Comparison of ENCODE assay signal across 10 mouse cellular contexts in genomic region chr7:30278911-30279310, GRCm38 (mm10). TPM values are rescaled to one million over a fixed set of nuclear protein-coding genes. Genes with fewer than 3 reads are reported as not detected.
DNase-seq lines count a peak whose midpoint lies in the region; ATAC-seq and TF ChIP-seq lines count a peak whose summit lies in the region.
"Had no signal": no experiment of that assay in that cellular context is flagged by ENCODE, and none has a peak within 500 bp of the region (broad histone marks: within the 10 kb centered on the region; RNA-seq: fewer than 3 reads in every experiment).

No protein-coding gene starts in this region.

- H3K4me3 ChIP-seq in heart, embryonic 15.5 days: 0 out of 2 replicates have a peak overlapping the region, but pooled peaks have one; percentile 96
- peak overlapping the region; percentile 92; the same call in 1 of the 2 replicates for H3K4me3 ChIP-seq in stomach, embryonic 15.5 days (replicated peaks)
- no peak overlapping the region for H3K4me3 ChIP-seq in stomach, postnatal 0 days (ENCODE audit: low read depth, low read length)
- H3K4me3 ChIP-seq in hindbrain, embryonic 15.5 days: peak overlapping the region; percentile 54; the same call in 1 of the 2 replicates
- 0 out of 2 replicates have a peak overlapping the region, but pooled peaks have one; percentile 75 for H3K4me3 ChIP-seq in neural tube, embryonic 15.5 days (replicated peaks)

- H3K27me3 ChIP-seq in heart, embryonic 15.5 days: no peaks in the 10 kb centered on the region
- no peaks in the 10 kb centered on the region for H3K27me3 ChIP-seq in stomach, embryonic 15.5 days (replicated peaks)
- no peaks in the 10 kb centered on the region for H3K27me3 ChIP-seq in stomach, postnatal 0 days (ENCODE audit: control insufficient read depth, insufficient read depth, low read length)
- no peaks in the 10 kb centered on the region for H3K27me3 ChIP-seq in hindbrain, embryonic 15.5 days
- H3K27me3 ChIP-seq in neural tube, embryonic 15.5 days (replicated peaks): no peaks in the 10 kb centered on the region
- H3K27me3 ChIP-seq: Patski had no signal

- peak overlapping the region; percentile 93; the same call in 1 of the 2 replicates for H3K4me2 ChIP-seq in heart, embryonic 15.5 days
- peak overlapping the region; percentile 94; the same call in 1 of the 2 replicates for H3K4me2 ChIP-seq in stomach, embryonic 15.5 days
- no peak overlapping the region for H3K4me2 ChIP-seq in stomach, postnatal 0 days (replicated peaks; ENCODE audit: low read depth)
- H3K4me2 ChIP-seq in hindbrain, embryonic 15.5 days: 0 out of 2 replicates have a peak overlapping the region, but pooled peaks have one; percentile 89
- H3K4me2 ChIP-seq in neural tube, embryonic 15.5 days: no peak overlapping the region

- no peak for TF ChIP-seq CTCF in stomach, postnatal 0 days (IDR thresholded peaks at IDR 0.05; ENCODE audit: low read depth)

- no peak for ATAC-seq in heart, embryonic 15.5 days (replicated peaks; ENCODE audit: insufficient number of reproducible peaks, insufficient read depth, low FRiP score, low read depth)
- ATAC-seq in stomach, embryonic 15.5 days (ENCODE audit: insufficient read depth, low FRiP score, low read depth): no peak
- ATAC-seq in stomach, postnatal 0 days (ENCODE audit: low FRiP score, low TSS enrichment): no peak
- no peak for ATAC-seq in hindbrain, embryonic 15.5 days (ENCODE audit: low FRiP score, low read depth)
- ATAC-seq in neural tube, embryonic 15.5 days (ENCODE audit: low FRiP score): no peak

- no peaks in the 10 kb centered on the region for H3K9me3 ChIP-seq in heart, embryonic 15.5 days (replicated peaks)
- no peaks in the 10 kb centered on the region for H3K9me3 ChIP-seq in stomach, embryonic 15.5 days
- H3K9me3 ChIP-seq in stomach, postnatal 0 days (ENCODE audit: control insufficient read depth, low read length): no peaks in the 10 kb centered on the region
- no peaks in the 10 kb centered on the region for H3K9me3 ChIP-seq in hindbrain, embryonic 15.5 days
- H3K9me3 ChIP-seq in neural tube, embryonic 15.5 days (replicated peaks): no peaks in the 10 kb centered on the region

- H3K4me1 ChIP-seq in heart, embryonic 15.5 days (replicated peaks): peaks cover 24% of the 10 kb centered on the region
- peaks cover 3% of the 10 kb centered on the region; the same call in 1 of the 2 replicates for H3K4me1 ChIP-seq in stomach, embryonic 15.5 days
- H3K4me1 ChIP-seq in stomach, postnatal 0 days (replicated peaks; ENCODE audit: control insufficient read depth, insufficient read depth): no peaks in the 10 kb centered on the region
- H3K4me1 ChIP-seq in hindbrain, embryonic 15.5 days (replicated peaks): peaks cover 14% of the 10 kb centered on the region
- H3K4me1 ChIP-seq in neural tube, embryonic 15.5 days: peaks cover 16% of the 10 kb centered on the region

- no peak overlapping the region for H3K27ac ChIP-seq in heart, embryonic 15.5 days
- H3K27ac ChIP-seq in stomach, embryonic 15.5 days: no peak overlapping the region
- no peak overlapping the region for H3K27ac ChIP-seq in stomach, postnatal 0 days (replicated peaks)
- no peak overlapping the region for H3K27ac ChIP-seq in hindbrain, embryonic 15.5 days (replicated peaks)
- H3K27ac ChIP-seq in neural tube, embryonic 15.5 days (replicated peaks): no peak overlapping the region

- TF ChIP-seq EP300 in stomach, postnatal 0 days (optimal IDR thresholded peaks at IDR 0.05): no peak

- WGBS in heart, embryonic 15.5 days: 53% methylated on average over 2 of the region's 2 CpGs
- 51% methylated on average over 2 of the region's 2 CpGs for WGBS in stomach, embryonic 15.5 days
- WGBS in stomach, postnatal 0 days: 32% methylated on average over 2 of the region's 2 CpGs
- 57% methylated on average over 2 of the region's 2 CpGs for WGBS in hindbrain, embryonic 15.5 days
- WGBS in neural tube, embryonic 15.5 days: 52% methylated on average over 2 of the region's 2 CpGs

- no peaks in the 10 kb centered on the region for H3K36me3 ChIP-seq in heart, embryonic 15.5 days
- H3K36me3 ChIP-seq in stomach, embryonic 15.5 days: no peaks in the 10 kb centered on the region
- no peaks in the 10 kb centered on the region for H3K36me3 ChIP-seq in stomach, postnatal 0 days (ENCODE audit: control insufficient read depth, insufficient read depth, low read length)
- no peaks in the 10 kb centered on the region for H3K36me3 ChIP-seq in hindbrain, embryonic 15.5 days
- no peaks in the 10 kb centered on the region for H3K36me3 ChIP-seq in neural tube, embryonic 15.5 days

- no peak for DNase-seq in heart, adult 18-20 months
- no peak for DNase-seq in stomach, postnatal 0 days (ENCODE audit: low spot score)
- DNase-seq in cerebellum, postnatal 14 days: no peak
- DNase-seq in layer of hippocampus, postnatal 14 days (ENCODE audit: low spot score in 2 of 2): no peak
- DNase-seq: cerebellum, adult 2 months had no signal

- H3K9ac ChIP-seq in heart, embryonic 15.5 days: no peak overlapping the region
- H3K9ac ChIP-seq in stomach, embryonic 15.5 days: no peak overlapping the region
- no peak overlapping the region for H3K9ac ChIP-seq in stomach, postnatal 0 days (ENCODE audit: low read length)
- H3K9ac ChIP-seq in hindbrain, embryonic 15.5 days: no peak overlapping the region
- no peak overlapping the region for H3K9ac ChIP-seq in neural tube, embryonic 15.5 days (replicated peaks)

RNA-seq across cellular contexts. Expression of gene Thap8, which starts 1.0 kb away (rescaled TPM):
- polyA plus RNA-seq in heart, embryonic 15.5 days (2015; fragmentation: Nextera tagmentation; extraction: Ambion mirVana): 0.42 and 0.61 TPM in 2 replicates
- total RNA-seq in heart, adult 18-20 months (2021): not detected
- polyA plus RNA-seq in stomach, embryonic 15.5 days (2015; fragmentation: Nextera tagmentation; extraction: Ambion mirVana): 0.62 and 0.65 TPM in 2 replicates
- polyA plus RNA-seq in stomach, postnatal 0 days (2015; fragmentation: Nextera tagmentation; extraction: Ambion mirVana): 0.38 and 0.44 TPM in 2 replicates
- 0.52 and 0.88 TPM in 2 replicates for polyA plus RNA-seq in hindbrain, embryonic 15.5 days (2015; fragmentation: Nextera tagmentation; extraction: Ambion mirVana)
- 0.86 and 0.93 TPM in 2 replicates for polyA plus RNA-seq in neural tube, embryonic 15.5 days (2015; fragmentation: Nextera tagmentation; extraction: Ambion mirVana)
- under 1 TPM; 0.35 to 0.67 TPM for total RNA-seq in layer of hippocampus, postnatal 14 days (2021)
- polyA plus RNA-seq: cerebellum, adult 2 months had no signal

RNA-seq across cellular contexts. Expression of gene Wdr62, which starts 1.3 kb away (rescaled TPM):
- polyA plus RNA-seq in heart, embryonic 15.5 days (2015; fragmentation: Nextera tagmentation; extraction: Ambion mirVana): 6.7 and 8.6 TPM in 2 replicates
- under 1 TPM; 0.57 to 0.80 TPM for total RNA-seq in heart, adult 18-20 months (2021)
- polyA plus RNA-seq in stomach, embryonic 15.5 days (2015; fragmentation: Nextera tagmentation; extraction: Ambion mirVana): 5.3 and 6.5 TPM in 2 replicates
- polyA plus RNA-seq in stomach, postnatal 0 days (2015; fragmentation: Nextera tagmentation; extraction: Ambion mirVana): 2.4 TPM in 2 replicates
- 4.0 and 5.3 TPM in 2 replicates for polyA plus RNA-seq in hindbrain, embryonic 15.5 days (2015; fragmentation: Nextera tagmentation; extraction: Ambion mirVana)
- 2.6 and 5.5 TPM in 2 replicates for polyA plus RNA-seq in neural tube, embryonic 15.5 days (2015; fragmentation: Nextera tagmentation; extraction: Ambion mirVana)
- 1 to 10 TPM; 2.7 to 3.0 TPM for total RNA-seq in layer of hippocampus, postnatal 14 days (2021)

RNA-seq across cellular contexts. Expression of gene Clip3, which starts 12.6 kb away (rescaled TPM):
- 8.0 and 12.0 TPM in 2 replicates for polyA plus RNA-seq in heart, embryonic 15.5 days (2015; fragmentation: Nextera tagmentation; extraction: Ambion mirVana)
- total RNA-seq in heart, adult 18-20 months (2021): 1 to 10 TPM; 5.7 TPM
- polyA plus RNA-seq in stomach, embryonic 15.5 days (2015; fragmentation: Nextera tagmentation; extraction: Ambion mirVana): 23.2 and 26.6 TPM in 2 replicates
- polyA plus RNA-seq in stomach, postnatal 0 days (2015; fragmentation: Nextera tagmentation; extraction: Ambion mirVana): 9.6 and 10.2 TPM in 2 replicates
- 88.4 and 120 TPM in 2 replicates for polyA plus RNA-seq in hindbrain, embryonic 15.5 days (2015; fragmentation: Nextera tagmentation; extraction: Ambion mirVana)
- 82.4 and 89.7 TPM in 2 replicates for polyA plus RNA-seq in neural tube, embryonic 15.5 days (2015; fragmentation: Nextera tagmentation; extraction: Ambion mirVana)
- total RNA-seq in layer of hippocampus, postnatal 14 days (2021): 100 to 1,000 TPM; 501 to 515 TPM

RNA-seq across cellular contexts. Expression of gene Alkbh6, which starts 29.6 kb away (rescaled TPM):
- polyA plus RNA-seq in heart, embryonic 15.5 days (2015; fragmentation: Nextera tagmentation; extraction: Ambion mirVana): 57.4 and 64.4 TPM in 2 replicates
- 10 to 100 TPM; 26.2 to 27.8 TPM for total RNA-seq in heart, adult 18-20 months (2021)
- polyA plus RNA-seq in stomach, embryonic 15.5 days (2015; fragmentation: Nextera tagmentation; extraction: Ambion mirVana): 63.2 and 72.3 TPM in 2 replicates
- 55.4 and 58.8 TPM in 2 replicates for polyA plus RNA-seq in stomach, postnatal 0 days (2015; fragmentation: Nextera tagmentation; extraction: Ambion mirVana)
- 121 and 135 TPM in 2 replicates for polyA plus RNA-seq in hindbrain, embryonic 15.5 days (2015; fragmentation: Nextera tagmentation; extraction: Ambion mirVana)
- 131 and 141 TPM in 2 replicates for polyA plus RNA-seq in neural tube, embryonic 15.5 days (2015; fragmentation: Nextera tagmentation; extraction: Ambion mirVana)
- 10 to 100 TPM; 41.6 to 45.9 TPM for total RNA-seq in layer of hippocampus, postnatal 14 days (2021)

RNA-seq across cellular contexts. Expression of gene Syne4, which starts 35.7 kb away (rescaled TPM):
- 6.1 and 18.8 TPM in 2 replicates for polyA plus RNA-seq in heart, embryonic 15.5 days (2015; fragmentation: Nextera tagmentation; extraction: Ambion mirVana)
- total RNA-seq in heart, adult 18-20 months (2021): 1 to 10 TPM in 1 of 2 experiments, under 1 TPM in 1; 0.72 to 2.0 TPM
- polyA plus RNA-seq in stomach, embryonic 15.5 days (2015; fragmentation: Nextera tagmentation; extraction: Ambion mirVana): 65.2 and 73.8 TPM in 2 replicates
- polyA plus RNA-seq in stomach, postnatal 0 days (2015; fragmentation: Nextera tagmentation; extraction: Ambion mirVana): 13.5 and 14.2 TPM in 2 replicates
- polyA plus RNA-seq in hindbrain, embryonic 15.5 days (2015; fragmentation: Nextera tagmentation; extraction: Ambion mirVana): 17.1 and 19.1 TPM in 2 replicates
- 18.9 and 24.7 TPM in 2 replicates for polyA plus RNA-seq in neural tube, embryonic 15.5 days (2015; fragmentation: Nextera tagmentation; extraction: Ambion mirVana)
- 1 to 10 TPM; 4.2 to 5.8 TPM for total RNA-seq in layer of hippocampus, postnatal 14 days (2021)

Comparison
In these comparisons a context has a peak if more than half of its experiments do, and no peak if none do; other contexts are left out.
1. H3K4me2 ChIP-seq: peak in heart, embryonic 15.5 days (single experiment), stomach, embryonic 15.5 days (single experiment) and hindbrain, embryonic 15.5 days (single experiment); none in stomach, postnatal 0 days (single experiment) and neural tube, embryonic 15.5 days (single experiment).